Mouse (Mus musculus) frontal cortex, postnatal 25 days (tissue): ENCODE data around the gene Acsl1.

Experiments
- DNase-seq, 2 experiments: peaks; one replicate each; pipeline ENCODE4 v3.0.0; 2022; ENCODE audit warnings: low spot score in 2 of 2

Gene Acsl1

GRCm38 (mm10) chr8:46475404-46475803 lies 4.6 kb downstream of the Acsl1 start:
- DNase-seq: no peak

GRCm38 (mm10) chr8:46475942-46476341 lies 5.1 kb downstream of the Acsl1 start:
- DNase-seq: no peak

DNA sequence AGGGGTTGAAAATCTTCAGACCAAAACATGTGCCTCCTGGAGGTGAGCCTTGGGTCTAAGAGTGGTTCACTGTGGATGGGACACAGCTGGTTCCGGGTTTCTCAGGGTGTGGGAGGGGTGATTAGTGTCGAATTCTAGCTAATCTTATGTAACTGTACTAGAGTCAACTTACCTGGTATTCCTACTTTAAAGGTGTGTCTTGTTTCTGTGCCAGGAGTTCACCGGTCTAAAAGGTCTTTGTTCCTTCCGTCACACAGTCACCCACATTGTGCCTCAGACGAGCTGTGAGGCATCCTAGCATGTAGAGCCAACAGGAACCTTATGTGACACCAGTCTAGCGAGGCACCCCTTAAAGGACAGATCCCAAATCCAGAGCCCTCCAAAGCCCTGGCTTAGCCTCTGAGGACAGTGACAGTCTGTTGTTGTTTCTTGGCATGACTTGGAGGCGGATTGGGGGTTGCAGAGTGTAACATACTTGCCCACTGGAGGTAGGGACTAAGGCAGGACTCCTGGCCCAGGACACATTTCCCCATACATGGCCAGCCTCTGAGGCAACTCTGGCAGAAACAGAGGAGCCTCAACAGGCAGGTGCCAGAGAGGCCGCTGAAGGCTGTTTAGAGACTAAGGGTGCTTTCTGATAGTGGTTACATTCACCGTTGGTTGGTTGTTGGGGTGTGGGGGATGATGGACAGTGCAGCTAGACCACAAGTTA lies 7.1 kb downstream of the Acsl1 start:
- no peak for DNase-seq

GRCm38 (mm10) chr8:46478783-46479182 lies 7.9 kb downstream of the Acsl1 start:
- no peak for DNase-seq

GRCm38 (mm10) chr8:46479794-46480532 lies 9.1 kb downstream of the Acsl1 start:
- no peak for DNase-seq

DNA sequence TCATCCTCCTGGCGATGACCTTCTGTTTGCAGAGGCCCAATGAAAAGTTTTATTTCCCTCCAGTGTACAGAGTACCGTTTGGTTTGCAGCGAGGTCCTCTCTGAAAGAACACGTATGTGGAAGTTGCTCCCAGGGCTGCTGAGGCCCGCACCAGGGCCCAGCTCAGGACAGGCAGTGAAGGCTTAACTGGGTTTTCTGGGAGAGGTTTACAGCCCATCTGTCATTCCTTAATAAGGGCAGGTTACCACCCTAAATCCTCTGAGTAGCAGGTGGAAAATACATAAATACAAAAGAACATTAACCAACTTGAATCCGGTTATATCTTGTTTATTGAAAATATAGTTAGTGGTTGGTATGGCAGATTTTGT lies 9.7 kb downstream of the Acsl1 start:
- DNase-seq: no peak

GRCm38 (mm10) chr8:46482771-46483170 lies 11.9 kb downstream of the Acsl1 start:
- no peak for DNase-seq

DNA sequence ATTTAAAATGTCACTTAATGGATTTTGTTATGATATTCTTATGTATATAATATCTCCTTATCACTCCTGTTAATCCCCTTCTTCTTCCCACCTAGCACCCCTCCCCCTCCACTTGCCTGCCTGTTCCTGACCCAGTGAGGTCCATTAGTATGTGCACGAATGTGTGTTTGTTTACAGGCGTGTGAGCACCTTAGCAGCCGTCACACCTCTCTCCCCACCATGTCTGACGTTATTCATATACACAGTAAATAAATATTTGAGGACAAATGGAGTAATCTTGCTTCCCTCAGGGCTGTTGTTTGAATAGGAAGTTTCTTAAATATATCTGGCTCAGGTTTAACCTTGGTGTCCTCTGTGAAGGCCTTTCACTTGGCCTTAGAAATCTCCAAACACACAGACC lies 12.4 kb downstream of the Acsl1 start:
- no peak for DNase-seq

DNA sequence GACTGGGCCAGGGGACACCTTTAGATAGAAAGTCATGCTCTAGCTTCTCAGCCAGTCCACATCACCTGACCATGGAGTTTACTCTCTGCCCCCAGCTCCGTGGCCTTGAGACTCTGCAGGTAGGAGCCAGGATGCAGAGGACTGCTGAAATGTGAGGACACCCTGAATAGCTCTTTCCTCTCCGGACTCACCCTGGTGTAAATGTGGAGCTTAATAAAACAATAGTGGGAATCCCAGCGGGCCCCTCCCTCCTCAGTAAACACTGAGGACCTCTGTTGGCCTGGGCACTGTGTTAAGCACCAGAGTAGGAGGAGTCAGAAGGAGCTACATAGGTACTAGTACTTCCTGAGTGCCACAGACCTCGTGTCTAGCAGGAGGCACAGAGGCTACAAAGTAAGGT lies 13.2 kb downstream of the Acsl1 start:
- DNase-seq: no peak

DNA sequence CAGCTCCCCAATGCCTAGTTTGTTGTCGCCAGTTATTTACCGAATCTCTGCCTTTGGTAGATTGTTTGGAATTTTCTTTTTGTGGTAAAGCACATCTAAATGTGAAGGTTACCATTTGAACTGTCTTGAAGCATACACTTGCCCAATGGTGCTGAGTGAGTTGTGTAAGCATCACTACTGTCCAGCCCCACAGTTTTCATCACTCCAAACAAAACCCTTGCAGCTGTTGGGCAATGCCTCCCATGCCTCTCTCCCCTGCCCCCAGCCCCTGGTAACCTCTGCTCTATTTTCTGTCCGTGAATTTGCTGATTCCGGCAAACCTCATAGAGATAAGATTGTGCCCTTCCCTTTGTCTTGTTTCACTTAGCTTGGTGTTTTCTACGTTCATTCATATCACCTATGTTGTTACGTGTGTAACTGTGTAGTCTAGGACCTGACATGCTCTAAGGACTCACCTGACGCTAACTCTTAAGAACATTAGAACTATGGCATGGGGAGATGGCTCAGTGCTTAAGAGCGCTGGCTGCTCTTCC lies 14.2 kb downstream of the Acsl1 start:
- DNase-seq: no peak

GRCm38 (mm10) chr8:46488085-46488561 lies 17.3 kb downstream of the Acsl1 start:
- DNase-seq: no peak

GRCm38 (mm10) chr8:46489196-46489595 lies 18.4 kb downstream of the Acsl1 start:
- no peak for DNase-seq

DNA sequence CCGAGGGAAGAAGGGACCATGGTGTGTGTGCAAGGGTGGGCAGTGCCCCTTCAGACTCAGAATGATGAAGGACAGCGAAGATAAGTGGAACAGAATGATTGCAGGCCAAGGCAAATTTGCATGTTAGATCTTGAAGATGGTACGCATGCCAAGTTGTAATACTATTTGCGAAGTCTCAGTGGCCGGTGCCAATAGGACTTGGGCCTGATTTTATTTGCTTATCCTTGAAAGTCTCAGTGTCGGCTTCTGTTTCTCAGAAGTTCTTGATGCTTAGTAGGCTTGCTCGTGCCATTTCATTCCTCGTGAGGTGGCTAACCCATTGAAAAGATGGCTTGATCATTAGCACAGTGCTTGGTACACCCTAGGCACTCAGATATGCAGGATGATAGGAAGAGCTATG lies 19.4 kb downstream of the Acsl1 start:
- DNase-seq: no peak

DNA sequence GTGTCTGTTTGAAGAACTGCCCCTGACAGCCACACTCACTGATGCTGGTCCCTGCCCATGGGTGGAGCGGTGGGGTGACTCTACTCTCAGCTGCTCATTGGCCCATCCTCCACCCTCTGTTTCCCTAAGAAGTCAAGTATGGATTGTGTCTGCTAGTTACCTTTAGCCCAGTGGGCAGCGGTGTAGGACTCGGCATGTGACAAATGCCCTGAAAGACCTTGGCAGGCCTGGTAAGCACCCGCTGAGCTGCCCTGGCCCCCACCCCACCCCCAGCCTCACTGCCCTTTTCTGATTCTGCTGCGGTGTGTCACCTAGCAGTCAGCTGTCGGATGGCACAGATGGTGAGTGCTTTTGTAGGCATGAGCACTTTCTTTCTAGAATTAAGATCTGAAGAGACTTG lies 20.0 kb downstream of the Acsl1 start:
- DNase-seq: no peak

- no peak for DNase-seq
Measured at GRCm38 (mm10) chr8:46493495-46494170, 22.8 kb downstream of the Acsl1 start.

GRCm38 (mm10) chr8:46496852-46497251 lies 26.0 kb downstream of the Acsl1 start:
- DNase-seq: no peak

GRCm38 (mm10) chr8:46497314-46498011 lies 26.6 kb downstream of the Acsl1 start:
- DNase-seq: no peak

DNA sequence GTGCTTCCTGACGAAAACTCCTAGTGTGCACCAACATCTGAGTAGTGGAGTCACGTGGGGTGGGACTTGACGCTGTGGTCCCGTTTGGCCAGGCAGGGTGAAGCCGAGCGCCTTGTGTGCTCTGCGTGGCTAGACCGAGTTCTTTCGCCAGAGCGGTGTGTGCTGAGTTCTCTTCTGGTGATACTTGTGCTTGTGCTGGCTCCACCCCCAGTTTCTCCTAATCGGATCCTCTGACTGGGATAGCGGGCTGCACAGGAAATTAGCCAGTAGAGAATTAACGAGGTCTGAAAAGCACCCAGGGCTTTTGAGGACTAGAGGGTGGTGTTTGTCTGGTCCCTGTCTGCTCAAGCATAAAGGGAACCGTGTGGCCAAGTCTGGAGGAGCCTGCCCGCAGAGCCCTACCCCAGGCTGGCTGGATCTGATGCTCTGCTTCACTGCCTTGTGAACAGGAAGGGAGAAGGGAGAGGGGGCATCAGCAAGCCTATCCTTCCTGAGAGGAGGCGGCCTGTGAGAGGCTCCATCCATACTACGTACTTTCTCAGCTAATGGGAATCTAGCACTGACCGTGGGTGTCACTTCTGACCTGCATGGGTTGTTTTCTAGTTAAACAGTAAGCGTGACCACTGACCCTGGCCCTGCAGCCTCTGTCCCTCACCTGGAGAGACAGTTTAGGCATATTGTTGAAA lies 28.7 kb downstream of the Acsl1 start:
- DNase-seq: no peak

DNA sequence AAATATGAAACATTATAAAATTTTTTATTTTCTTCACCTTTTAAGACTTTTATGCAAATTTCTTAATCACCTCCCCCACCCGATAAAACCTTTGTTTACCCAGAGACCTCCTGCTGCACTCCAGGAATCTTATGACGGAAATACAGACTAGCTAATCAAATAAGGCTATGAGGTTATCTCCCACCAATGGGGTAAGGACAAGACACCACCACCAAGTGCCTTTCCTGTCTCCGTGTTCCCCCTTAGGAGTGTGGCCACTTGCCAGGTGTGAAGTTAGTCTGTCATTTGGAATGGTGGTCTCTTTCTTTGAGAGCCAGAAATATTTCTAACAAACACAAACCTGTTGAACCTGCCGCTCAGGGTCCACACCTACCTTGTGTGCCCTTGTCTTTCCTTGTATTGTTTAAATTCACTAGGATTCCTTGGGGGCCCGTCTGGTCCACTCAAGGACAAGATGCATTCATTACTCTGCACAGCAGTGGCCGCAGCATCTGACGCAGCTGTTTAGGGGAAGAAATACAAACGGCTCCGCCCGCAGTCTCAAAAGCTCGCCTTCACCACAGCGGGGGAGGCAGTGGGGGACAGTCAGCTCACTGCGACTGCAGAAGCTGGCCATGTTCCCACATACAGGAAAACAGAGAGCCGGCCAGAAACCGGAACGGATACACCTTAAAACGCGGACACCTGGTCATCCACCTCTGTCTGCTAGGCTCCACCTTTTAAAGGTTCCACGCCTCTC lies 31.7 kb downstream of the Acsl1 start:
- no peak for DNase-seq

DNA sequence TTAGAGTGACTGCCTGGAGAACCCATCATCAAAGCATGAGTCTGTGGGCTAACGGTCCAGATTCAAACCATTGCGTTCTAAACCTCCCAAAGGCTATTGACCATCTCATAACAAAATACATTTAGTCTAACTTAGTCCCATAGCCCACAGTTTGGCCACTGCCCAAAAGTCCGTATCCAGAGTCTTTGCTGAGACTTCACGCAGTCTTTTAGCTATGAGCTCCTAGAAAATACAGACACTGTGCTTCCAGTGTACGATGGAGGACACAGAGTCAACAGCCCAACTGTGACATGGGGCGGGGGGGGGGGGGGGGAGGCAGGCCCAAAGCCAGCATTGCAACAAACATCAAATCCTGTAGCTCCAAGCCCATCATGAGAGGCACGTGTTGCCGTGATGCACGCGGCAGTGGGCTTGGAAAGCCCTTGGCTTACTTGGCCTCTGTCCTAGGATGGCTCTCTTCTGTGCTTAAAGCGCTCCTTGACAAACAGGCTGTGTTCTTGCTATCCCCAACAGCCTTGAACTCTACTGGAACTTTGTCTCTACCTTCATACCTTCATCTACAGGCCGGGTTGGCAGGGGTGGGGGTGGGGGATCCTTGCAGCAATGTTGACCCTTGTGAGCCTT lies 32.3 kb downstream of the Acsl1 start:
- DNase-seq: no peak
